Mouse (Mus musculus) embryonic stem cell, embryonic (primary cell): Measurements from ENCODE around the gene Reps2.

Experiments used
- CTCF ChIA-PET, 4 experiments: fragments of 300-600 bp in 2 of 4; fragments of 350-600 bp in 2 of 4; sonication (Branson Sonifier 250); formaldehyde crosslinking; loops; one replicate each; lab custom pipeline; 2022; ENCODE audit warnings: inconsistent platforms in 2 of 4; lab: Charles Lee
- POLR2A ChIA-PET, 4 experiments: fragments of 300-600 bp in 2 of 4; fragments of 350-600 bp in 2 of 4; sonication (Branson Sonifier 250); formaldehyde crosslinking; loops; one replicate each; lab custom pipeline; 2022; ENCODE audit warnings: antibody characterized with exemption in 4 of 4, inconsistent platforms in 1 of 4; lab: Charles Lee

Gene Reps2

DNA sequence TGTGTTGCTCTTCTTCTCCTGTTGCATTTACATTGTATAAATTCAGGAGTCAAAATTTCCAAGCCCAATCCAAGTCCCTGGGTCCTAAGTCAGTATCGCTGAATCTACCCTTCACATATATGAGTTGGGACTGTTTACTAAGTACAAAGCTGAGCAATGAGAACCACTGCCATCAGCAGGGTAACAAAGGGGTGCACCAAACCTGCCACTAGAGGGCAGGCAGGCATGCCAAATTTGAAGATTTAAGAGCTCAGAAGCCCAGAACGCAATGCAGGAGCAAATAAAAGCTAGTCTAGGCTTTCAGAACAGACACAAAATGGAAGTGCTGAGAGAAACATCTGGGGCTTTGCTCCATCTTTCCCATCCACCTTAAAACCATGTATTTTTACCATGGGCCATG, 116.2 kb downstream of the Reps2 start:
- POLR2A ChIA-PET = interaction anchor here in 2 of 4 experiments (0.6 to 1.0 kb wide), 3 partner anchors 22 to 209 kb away, joined by 3 to 5 read pairs (median 3); no protein-coding TSS in a partner anchor
- CTCF ChIA-PET = interaction anchor here (0.5 to 1.5 kb wide), 37 partner anchors 8 to 977 kb away, joined by 3 to 11 read pairs (median 3); no protein-coding TSS in a partner anchor

DNA sequence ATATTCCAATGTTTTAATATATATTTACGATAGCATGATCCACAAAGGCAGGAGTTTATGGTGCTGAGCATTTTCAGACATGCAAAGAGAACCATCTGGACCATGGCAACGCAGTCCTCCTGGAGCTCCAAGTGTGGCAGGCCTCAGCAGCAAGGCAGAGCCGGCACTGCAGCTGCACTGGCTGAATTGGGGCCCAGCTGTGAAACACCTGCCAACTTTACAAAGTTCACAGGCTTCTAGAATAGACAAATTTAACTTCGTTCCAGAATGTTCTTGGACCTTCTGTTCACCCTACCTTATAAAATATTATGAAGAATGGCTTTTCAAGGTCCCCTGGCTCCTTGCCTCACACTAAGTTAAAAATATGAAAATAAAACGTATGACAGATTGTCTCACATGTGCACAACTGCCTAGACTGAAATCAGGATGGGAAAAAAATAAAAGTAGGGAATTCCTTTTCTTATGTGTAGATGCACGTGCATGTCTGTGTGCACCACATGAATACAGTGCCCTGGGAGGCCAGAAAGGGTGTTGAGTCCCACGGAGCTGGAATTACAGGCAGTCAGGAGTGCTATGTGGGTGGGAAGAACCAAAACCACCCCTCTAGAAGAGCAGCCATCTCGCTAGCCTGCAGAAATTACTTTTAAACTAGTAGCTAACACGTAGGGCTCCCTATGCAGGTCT, 121.5 kb downstream of the Reps2 start:
- ChIA-PET CTCF (no interaction called here), POLR2A (no interaction called here)

DNA sequence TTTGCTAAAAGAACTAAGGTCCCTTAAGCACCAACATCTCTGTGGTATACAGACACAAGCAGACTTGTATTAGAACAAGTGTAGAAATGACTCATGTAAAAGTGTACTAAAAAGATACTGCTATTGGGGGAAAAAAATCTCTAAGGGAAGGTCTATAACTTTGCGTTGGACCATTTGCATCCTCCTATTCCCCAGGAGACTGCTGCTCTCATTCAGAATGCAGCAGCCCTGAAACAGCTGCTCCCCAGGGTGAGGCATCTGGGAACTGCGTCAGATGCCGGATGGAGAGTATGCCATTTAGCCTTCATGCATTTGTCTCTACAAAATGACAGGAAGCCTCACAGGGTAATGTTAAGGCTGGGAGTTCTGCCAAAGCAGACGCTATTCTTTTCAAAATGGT, 122.3 kb downstream of the Reps2 start:
- CTCF ChIA-PET = no interaction called here

DNA sequence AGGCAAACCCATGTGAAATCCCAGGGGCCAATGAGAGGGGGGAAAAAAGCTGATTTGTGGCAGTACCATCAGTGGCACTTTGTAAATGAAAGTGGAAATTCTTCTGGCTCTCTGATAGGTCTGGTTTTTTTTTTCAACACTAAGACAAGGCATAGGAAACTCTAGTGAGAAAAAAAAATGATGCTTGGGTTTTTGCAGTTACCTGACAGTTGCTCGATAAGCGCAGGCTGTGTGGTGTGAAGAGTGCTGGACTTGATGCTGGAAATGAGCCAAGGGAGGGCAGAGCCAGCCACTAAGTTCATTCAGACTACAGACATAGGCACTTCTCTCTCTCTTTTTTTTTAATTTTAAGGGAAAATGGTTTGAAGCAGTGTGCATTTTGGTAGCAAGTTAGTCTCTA, 123.1 kb downstream of the Reps2 start:
- POLR2A ChIA-PET = no interaction called here
- CTCF ChIA-PET = no interaction called here

More for the DNA sequence above, 122.3 kb downstream of the Reps2 start:
- POLR2A ChIA-PET = no interaction called here

DNA sequence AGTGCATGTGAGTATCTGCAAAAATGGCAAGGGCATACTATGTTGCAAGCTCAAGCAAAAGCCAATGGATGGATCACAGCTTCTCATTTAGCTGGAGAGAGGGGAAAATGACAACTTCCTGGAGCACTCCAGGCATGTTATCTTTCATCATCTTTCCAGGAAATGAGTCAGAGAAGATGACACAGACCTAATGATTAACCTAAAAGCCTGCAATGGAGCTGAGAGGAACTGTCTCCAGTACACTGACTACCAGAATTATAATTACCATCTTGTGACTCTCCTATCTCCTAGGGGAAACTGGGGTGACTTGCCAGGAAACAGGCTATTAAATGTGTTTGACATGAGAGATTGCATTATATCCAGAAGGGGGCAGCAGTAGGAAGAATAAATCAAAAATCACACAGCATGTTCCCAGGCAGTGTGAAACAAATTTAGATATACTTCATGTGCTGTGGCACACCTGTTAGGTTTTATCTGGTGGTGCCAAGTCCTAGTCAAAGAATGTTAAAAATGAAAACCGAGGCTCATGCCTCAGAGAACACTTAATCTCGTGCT, 132.9 kb downstream of the Reps2 start:
- ChIA-PET POLR2A (no interaction called here), CTCF (interaction anchor here in 1 of 4 experiments (1.9 kb wide), 1 partner anchor 17 kb away, joined by 8 read pairs; no protein-coding TSS in a partner anchor)

DNA sequence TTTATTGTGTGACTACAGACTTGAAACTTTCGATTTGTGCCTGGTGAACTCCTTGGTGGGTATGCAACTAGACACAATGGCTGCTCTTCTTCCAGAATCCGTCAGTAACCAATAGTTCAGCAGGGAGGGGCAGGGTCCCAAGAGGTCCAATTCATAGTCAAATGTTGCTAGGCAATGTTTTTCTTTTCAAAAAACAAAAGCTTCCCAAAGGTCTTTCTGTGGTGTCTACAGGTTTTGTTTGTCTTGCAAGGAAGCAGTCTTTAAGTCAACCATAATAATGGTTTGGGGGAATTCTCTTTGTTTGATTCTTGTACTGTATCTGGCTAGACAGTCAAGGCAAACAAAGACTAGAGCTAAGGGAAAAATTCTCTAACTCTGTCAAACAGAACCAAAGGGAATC, 138.3 kb downstream of the Reps2 start:
- ChIA-PET POLR2A (interaction anchor here in 3 of 4 experiments (0.6 to 1.5 kb wide), 11 partner anchors 9 to 327 kb away, joined by 3 to 9 read pairs (median 3); partner anchors contain the start of gene Rbbp7 (in 1 of the 3)), CTCF (interaction anchor here in 3 of 4 experiments (0.5 to 1.3 kb wide), 3 partner anchors 8 to 22 kb away, joined by 3 to 4 read pairs (median 3); no protein-coding TSS in a partner anchor)

DNA sequence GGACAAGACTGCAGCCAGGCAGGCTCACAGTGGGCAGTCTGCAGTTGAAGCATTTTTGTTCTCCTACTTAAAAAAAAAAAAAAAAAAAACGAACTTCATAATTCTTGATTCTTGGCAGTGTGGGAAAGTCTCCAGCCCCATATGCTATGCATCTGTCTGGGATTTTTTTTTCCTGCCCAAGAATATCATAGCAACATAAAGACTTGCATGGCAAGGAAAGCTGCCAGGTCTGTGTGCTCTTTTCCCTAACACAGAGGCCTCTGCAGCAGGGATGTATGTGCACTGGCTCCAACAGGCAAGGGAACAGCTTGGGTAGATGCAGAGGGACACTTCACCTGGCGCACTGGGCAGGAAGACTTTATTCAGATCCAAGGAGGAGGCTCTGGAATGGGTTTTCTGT, 140.0 kb downstream of the Reps2 start:
- POLR2A ChIA-PET = interaction anchor here in 2 of 4 experiments (0.5 to 1.4 kb wide), 5 partner anchors 51 to 258 kb away, joined by 3 to 5 read pairs (median 4); no protein-coding TSS in a partner anchor
- CTCF ChIA-PET = no interaction called here

DNA sequence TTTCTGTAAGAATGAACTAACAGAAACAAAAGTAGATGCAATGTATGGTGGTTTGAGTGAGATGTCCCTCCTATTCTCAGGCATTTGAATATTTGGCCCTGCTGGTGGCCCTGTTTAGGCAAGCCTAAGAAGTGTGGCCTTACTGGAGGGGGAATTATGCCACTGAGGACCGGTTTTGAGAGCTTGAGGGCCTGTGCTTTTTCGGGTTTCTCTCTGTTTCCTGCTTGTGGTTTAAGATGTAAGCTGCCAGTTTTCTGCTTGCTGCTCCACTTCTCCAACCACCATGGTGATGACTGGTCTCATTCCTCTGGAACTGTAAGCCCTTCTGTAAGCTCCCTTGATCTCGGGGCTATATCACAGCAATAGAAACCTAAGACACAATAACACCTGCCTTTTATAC, 142.5 kb downstream of the Reps2 start:
- ChIA-PET POLR2A (no interaction called here), CTCF (no interaction called here)

DNA sequence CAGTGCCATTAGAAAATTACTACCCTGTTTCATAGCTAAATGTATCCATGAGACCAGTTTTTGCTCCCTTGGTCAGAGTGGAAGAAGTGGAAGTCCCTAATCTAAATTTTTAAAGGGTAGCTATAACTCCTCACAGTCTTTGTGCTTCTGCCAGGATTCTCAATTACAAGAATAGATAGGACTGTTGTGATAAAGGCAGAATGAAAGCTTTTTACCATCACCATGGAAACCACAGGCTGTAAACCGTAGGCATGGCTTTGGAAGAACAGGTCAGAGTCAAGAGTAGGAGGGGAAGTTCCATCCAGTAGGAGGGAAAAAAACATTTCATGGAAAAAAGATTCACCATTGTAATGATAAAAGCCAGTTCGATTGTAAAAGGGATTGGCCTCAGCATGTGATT, 147.0 kb downstream of the Reps2 start:
- ChIA-PET POLR2A (interaction anchor here in 1 of 4 experiments (2.1 kb wide), 1 partner anchor 9 kb away, joined by 6 read pairs; no protein-coding TSS in a partner anchor), CTCF (no interaction called here)

DNA sequence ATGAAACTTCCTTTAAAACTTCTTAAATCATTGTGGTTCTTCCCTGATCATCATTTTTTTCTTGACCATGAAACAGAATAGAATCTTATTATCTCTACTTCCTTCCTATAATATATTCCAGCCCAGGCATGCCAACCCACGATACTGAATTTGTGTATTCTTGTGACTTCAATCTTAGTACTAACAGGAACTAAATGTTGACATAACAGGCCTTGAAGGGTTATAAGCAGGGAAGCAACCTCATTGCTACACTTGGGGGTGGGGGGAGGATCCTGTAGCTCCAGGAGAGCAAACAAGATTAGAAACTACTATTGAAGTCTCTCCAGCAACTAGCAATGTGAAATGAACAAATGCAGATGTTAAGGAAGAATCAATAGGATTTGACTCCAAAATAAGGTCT, 154.8 kb downstream of the Reps2 start:
- CTCF ChIA-PET = no interaction called here
- POLR2A ChIA-PET = no interaction called here

DNA sequence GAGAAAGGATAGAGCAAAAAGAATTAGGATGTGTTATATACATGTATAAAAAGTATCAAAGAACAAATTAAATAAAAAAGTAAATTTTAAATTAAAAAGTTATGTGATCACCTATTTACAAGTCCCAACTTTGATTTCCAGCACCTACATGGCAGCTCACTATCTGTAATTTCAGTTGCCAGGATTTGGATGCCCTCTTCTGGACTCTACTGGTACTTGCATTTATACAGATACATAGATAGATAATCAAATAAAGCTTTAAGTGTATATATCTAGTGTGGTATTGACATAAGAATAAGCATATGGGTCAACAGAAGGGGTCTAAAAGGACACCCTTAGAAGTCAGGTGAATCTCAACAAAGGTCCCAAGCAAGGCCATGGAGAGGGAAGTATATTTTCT, 155.7 kb downstream of the Reps2 start:
- POLR2A ChIA-PET = no interaction called here
- CTCF ChIA-PET = interaction anchor here in 3 of 4 experiments (1.1 to 1.4 kb wide), 3 partner anchors 18 to 614 kb away, joined by 3 to 6 read pairs (median 4); no protein-coding TSS in a partner anchor

DNA sequence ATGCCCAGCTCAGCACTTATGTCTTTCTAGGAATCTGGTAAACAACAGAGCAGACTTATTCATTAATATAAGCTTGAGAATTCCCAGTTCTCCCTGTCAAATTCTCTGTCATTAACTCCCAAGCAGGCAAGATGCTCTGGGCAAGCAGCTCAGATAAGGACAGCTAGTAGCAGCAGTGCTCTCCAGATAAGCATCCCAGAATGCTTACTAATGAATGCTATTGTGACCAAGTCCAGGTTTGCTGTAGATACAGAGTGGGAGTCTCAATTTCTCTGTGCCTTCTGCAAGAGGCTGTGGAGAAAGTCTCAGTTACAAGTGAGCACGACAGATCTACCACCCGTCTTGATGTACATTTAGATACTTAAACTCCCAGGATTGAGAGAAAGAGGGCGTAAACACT, 173.2 kb downstream of the Reps2 start:
- ChIA-PET CTCF (interaction anchor here in 1 of 4 experiments (0.6 kb wide), 1 partner anchor 18 kb away, joined by 4 read pairs; no protein-coding TSS in a partner anchor), POLR2A (no interaction called here)

DNA sequence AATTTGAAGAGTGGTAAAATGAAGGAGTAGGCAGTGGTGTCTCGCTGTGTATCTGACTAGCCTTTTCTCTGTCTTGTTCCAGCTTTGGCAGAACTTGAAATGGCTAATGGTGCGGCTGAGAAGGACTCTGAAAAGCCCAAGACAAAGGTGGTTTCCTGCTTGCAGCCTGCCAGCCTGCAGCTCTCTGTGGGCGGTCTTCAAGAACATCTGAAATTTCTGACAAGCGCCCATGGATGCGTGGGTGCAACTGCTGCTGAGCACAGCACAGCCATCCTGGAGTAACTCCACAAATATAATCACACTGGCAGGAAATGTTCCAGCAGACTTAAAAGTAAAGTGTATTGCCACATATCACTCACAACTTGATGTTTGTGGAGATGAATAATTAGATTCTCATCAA, 181.3 kb downstream of the Reps2 start:
- ChIA-PET POLR2A (interaction anchor here in 1 of 4 experiments (0.5 kb wide), 1 partner anchor 260 kb away, joined by 3 read pairs; no protein-coding TSS in a partner anchor), CTCF (no interaction called here)

DNA sequence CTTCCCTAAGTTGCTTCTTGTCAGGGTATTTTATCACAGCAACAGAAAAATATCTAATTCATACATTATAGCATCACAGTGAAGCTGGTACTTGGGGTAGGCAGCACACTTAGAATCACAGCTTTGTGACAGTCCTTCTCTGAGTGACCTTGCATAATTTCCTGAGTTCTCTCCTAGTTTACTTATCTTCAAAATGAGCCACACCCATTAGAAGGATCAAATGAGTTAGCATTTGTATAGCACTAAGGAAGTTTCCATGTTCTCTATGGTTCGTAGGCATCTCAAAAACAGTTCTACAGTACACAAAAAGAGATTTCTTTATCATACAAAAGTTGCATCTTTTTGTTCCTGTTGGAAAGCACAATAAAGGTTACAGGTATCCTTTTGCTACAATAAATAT, 187.0 kb downstream of the Reps2 start:
- POLR2A ChIA-PET = no interaction called here
- CTCF ChIA-PET = no interaction called here

DNA sequence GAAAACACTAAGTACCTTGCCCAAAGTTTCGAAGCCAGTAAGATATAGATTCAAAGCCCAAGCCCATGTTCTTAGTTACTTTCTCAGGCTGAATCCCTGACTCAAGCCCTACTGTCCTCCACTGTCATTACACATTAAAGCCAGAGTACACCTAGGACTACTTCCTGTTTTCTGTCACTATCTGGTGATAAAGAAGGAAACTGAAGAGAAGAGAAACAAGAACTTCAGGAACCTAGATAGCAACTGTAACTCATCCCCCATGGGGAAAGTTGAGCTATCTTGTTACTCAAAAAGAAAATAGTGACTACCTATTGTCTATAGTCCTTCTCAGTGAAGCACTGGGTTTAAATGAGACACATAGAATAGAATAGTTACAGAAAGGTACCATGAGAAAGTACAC, 188.1 kb downstream of the Reps2 start:
- ChIA-PET CTCF (no interaction called here), POLR2A (no interaction called here)

DNA sequence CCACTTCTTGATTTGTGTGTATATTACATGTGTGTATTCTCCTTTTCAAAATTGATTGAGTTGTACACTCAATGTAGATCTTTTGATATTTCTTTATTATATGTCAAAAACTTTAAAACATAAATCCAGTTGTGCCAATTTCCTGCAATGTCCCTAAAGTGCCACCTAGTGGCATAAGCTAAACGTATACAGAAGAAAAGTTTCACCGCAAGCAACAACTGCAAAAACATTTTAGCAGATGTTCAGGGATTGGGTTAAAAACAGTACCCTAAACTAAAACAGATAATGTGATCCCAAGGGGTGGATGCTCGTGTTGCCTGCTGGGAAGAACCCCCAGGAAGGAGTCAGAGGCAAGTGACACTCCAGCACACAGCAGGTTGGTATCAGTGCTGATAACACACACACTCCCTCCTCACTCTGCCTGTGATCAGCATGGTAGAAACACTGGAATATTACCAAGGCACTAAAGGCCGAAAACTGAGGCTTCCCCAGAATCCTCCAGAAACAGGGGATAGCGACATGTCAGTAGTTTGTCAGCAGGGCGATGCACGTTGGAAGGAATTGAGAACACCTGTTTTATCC, 189.5 kb downstream of the Reps2 start:
- POLR2A ChIA-PET = no interaction called here
- CTCF ChIA-PET = interaction anchor here in 1 of 4 experiments (0.5 kb wide), 1 partner anchor 302 kb away, joined by 3 read pairs; no protein-coding TSS in a partner anchor

DNA sequence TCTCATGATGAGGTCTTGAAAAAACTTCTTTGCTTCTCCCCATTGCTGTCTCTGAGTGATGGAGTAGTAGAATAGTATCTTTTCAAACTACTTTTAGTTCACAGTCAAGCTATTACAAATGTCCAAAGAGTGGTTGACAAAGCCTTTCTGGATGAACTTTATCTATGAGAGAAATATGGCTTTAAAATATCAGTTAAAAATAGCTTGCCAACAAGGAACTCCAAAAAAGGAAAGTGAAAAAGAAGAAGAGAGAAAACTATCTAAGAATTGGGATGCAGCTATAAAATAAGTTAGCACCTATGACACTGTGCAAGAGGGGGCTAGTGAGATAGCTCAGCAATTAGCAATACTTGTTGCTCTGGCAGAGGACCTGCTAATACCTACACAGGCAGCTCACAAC, 190.8 kb downstream of the Reps2 start:
- POLR2A ChIA-PET = no interaction called here

DNA sequence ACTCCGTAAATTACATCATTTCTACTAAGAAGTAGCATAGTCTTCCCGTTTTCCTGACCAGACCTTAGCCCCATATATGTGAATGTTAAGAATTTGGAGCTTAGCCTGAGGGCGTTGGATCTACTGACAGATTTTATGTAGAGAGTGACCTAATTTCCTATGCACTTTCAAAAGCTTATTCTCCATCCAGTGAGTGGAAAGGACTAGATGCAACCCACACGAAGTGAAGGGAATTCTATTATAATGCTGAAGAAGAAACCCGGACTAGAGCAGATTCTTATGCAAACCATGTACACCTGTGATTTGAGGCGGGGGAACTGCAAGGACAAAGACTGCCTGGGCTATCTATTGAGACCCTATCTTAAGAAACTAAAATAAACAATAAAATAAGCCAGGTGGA, 195.5 kb downstream of the Reps2 start:
- POLR2A ChIA-PET = interaction anchor here in 2 of 4 experiments (0.7 to 1.5 kb wide), 4 partner anchors 13 to 57 kb away, joined by 3 to 5 read pairs (median 4); no protein-coding TSS in a partner anchor
- CTCF ChIA-PET = interaction anchor here in 1 of 4 experiments (0.8 kb wide), 1 partner anchor 31 kb away, joined by 3 read pairs; no protein-coding TSS in a partner anchor

More for the DNA sequence above, 190.8 kb downstream of the Reps2 start:
- CTCF ChIA-PET = interaction anchor here in 1 of 4 experiments (0.7 kb wide), 1 partner anchor 46 kb away, joined by 5 read pairs; no protein-coding TSS in a partner anchor

DNA sequence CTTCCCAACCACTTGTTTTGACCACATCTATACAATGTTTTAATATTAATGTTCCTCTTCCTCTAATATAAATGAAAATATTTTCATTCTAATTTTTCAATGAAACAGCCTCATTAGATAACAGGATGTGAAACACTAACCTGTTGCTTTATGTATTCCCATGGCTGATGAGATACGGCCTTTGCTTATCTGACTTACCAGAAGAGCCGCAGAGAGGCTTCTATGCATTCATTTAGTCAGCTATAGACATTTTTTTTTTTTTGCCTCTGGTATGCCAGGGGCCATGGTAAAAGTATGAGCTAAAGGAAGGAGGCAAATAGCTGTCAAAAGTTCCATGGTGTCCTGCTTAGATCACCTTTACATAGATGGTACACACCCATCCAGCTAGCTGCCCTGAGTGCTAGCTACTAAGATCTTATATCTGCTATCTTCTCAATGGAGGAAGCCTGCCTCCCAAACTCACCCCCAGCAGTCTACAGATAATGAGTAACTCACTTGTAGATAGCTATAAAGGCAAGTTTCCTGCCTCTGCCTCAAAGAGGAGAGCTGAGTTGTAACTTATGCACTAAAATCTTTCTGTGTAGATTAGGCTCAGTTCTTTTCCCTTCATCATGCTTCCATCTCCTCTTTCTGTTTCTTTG, 196.7 kb downstream of the Reps2 start:
- CTCF ChIA-PET = no interaction called here
- POLR2A ChIA-PET = interaction anchor here in 1 of 4 experiments (0.7 to 1.5 kb wide), 5 partner anchors 16 to 1629 kb away, joined by 3 to 4 read pairs (median 3); partner anchors contain the start of gene Siah1b
